Mouse (Mus musculus): Measurements from ENCODE around the gene Tprgl. TPM values are rescaled to one million over a fixed set of nuclear protein-coding genes. Genes with fewer than 3 reads are reported as not detected.

The Tprgl gene
- polyA plus RNA-seq, 1 experiment from 2014 or later: 126 TPM

DNA sequence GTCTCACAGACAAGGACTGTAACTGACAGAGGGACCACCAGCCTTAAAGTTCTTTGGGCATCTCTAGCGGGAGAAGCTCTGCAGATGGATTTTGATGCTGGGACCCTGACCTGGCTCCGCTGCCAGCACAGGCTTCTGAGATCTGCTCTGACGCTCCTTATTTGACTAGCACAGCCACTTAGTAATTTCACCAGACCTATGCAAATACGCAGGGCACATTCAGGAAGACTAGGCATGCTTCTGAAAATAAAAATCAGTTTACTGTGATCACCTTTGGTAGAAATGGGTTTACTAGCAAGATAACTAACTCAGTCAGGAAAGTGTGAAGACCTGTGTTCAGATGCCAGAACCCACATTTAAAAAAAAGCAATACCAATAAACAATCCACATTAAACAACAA is 28.6 kb downstream of the Tprgl start:
- no peak for ATAC-seq (ENCODE audit: insufficient read depth, low FRiP score)
- Histone ChIP-seq H3K36me3 (ENCODE audit: control insufficient read depth, insufficient read depth, low read length) (no peaks in the 10 kb centered on the region), H3K27me3 (ENCODE audit: control insufficient read depth, insufficient read depth, low read length) (no peaks in the 10 kb centered on the region), H3K27ac (ENCODE audit: low read length) (no peak overlapping the region), H3K4me2 (ENCODE audit: low read depth, low read length) (no peak overlapping the region), H3K9ac (ENCODE audit: low read length) (no peak overlapping the region), H3K4me3 (replicated peaks; ENCODE audit: low read length) (no peak overlapping the region), H3K4me1 (ENCODE audit: control insufficient read depth, insufficient read depth, low read length) (no peaks in the 10 kb centered on the region), H3K9me3 (replicated peaks; ENCODE audit: control insufficient read depth, low read length) (no peaks in the 10 kb centered on the region)
- WGBS: 69% methylated on average over 4 of the region's 4 CpGs

DNA sequence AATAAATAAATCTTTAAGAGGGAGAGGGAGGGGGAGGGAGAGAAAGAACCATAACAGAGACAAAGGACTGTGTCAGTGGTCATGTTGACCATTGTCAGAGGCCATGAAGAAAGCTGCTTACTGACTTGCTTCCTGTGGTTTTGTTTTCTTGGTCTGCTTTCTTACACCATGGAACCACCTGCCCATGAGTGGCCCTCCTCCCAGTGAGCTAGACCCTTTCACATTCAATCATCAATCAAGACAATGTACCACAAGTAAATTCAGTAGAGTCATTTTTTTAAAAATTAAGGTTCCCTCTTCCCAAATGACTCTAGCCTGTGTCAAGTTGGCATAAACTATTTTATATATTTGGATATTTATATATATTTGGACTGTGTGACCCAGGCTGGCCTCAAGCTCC is 30.5 kb downstream of the Tprgl start:
- H3K27ac ChIP-seq (ENCODE audit: low read length): no peak overlapping the region
- H3K4me1 ChIP-seq (ENCODE audit: control insufficient read depth, insufficient read depth, low read length): no peaks in the 10 kb centered on the region
- no peak overlapping the region for H3K9ac ChIP-seq (ENCODE audit: low read length)
- no peak overlapping the region for H3K4me3 ChIP-seq (replicated peaks; ENCODE audit: low read length)
- no peaks in the 10 kb centered on the region for H3K27me3 ChIP-seq (ENCODE audit: control insufficient read depth, insufficient read depth, low read length)
- no peak for ATAC-seq (ENCODE audit: insufficient read depth, low FRiP score)
- H3K9me3 ChIP-seq (replicated peaks; ENCODE audit: control insufficient read depth, low read length): no peaks in the 10 kb centered on the region
- no peaks in the 10 kb centered on the region for H3K36me3 ChIP-seq (ENCODE audit: control insufficient read depth, insufficient read depth, low read length)
- no peak overlapping the region for H3K4me2 ChIP-seq (ENCODE audit: low read depth, low read length)

DNA sequence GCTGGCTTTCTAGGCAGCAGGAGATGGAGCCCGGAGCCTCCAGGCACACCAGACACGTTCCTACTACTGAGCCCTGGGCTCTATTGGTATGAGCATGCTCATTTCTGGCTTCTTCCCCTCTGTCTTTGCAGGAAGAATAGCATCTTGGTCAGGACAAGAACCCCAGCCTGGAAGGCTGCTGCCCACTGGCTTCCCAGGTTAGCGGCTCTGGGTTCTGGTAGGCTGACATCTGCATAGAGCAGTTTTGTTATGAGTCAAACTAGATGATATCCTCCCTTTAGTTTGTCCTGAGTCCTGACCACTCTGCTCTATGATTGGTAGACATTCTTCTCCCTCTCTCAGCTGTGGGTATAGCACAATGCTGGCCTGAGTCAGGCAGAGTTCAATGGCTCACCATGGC is 33.2 kb downstream of the Tprgl start:
- Histone ChIP-seq H3K4me3 (replicated peaks; ENCODE audit: low read length) (no peak overlapping the region), H3K9ac (ENCODE audit: low read length) (no peak overlapping the region), H3K9me3 (replicated peaks; ENCODE audit: control insufficient read depth, low read length) (no peaks in the 10 kb centered on the region), H3K4me2 (ENCODE audit: low read depth, low read length) (no peak overlapping the region), H3K27me3 (ENCODE audit: control insufficient read depth, insufficient read depth, low read length) (no peaks in the 10 kb centered on the region), H3K4me1 (ENCODE audit: control insufficient read depth, insufficient read depth, low read length) (0 out of 2 replicates have a peak, but pooled peaks cover 4% of the 10 kb centered on the region), H3K27ac (ENCODE audit: low read length) (no peak overlapping the region), H3K36me3 (ENCODE audit: control insufficient read depth, insufficient read depth, low read length) (no peaks in the 10 kb centered on the region)
- 69% methylated on average over 3 of the region's 3 CpGs for WGBS
- no peak for ATAC-seq (ENCODE audit: insufficient read depth, low FRiP score)

DNA sequence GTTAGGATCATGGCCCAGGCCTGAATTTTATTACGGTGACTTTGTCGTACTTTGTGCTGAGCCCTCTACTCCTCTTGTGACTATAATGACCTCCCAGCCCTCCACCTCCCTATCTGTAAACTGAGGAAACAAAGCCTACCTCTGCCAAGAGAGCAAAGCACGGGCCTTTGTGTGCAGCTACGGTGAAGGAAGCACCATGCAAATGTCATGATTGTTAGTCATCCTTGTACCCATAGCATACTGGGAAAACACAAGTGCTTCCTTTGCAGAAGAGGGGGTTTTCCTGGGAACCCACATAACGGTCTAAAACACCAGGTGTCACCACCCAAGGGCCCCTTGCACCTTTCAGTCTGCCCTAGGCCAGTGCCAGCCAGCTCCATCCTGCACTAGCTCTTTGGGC is 35.3 kb downstream of the Tprgl start:
- Histone ChIP-seq H3K9me3 (replicated peaks; ENCODE audit: control insufficient read depth, low read length) (no peaks in the 10 kb centered on the region), H3K36me3 (ENCODE audit: control insufficient read depth, insufficient read depth, low read length) (no peaks in the 10 kb centered on the region), H3K4me2 (ENCODE audit: low read depth, low read length) (no peak overlapping the region), H3K9ac (ENCODE audit: low read length) (no peak overlapping the region), H3K4me1 (ENCODE audit: control insufficient read depth, insufficient read depth, low read length) (0 out of 2 replicates have a peak, but pooled peaks cover 4% of the 10 kb centered on the region), H3K4me3 (replicated peaks; ENCODE audit: low read length) (no peak overlapping the region), H3K27ac (ENCODE audit: low read length) (no peak overlapping the region), H3K27me3 (ENCODE audit: control insufficient read depth, insufficient read depth, low read length) (no peaks in the 10 kb centered on the region)
- ATAC-seq (ENCODE audit: insufficient read depth, low FRiP score): no peak
- 69% methylated on average over 5 of the region's 5 CpGs for WGBS

DNA sequence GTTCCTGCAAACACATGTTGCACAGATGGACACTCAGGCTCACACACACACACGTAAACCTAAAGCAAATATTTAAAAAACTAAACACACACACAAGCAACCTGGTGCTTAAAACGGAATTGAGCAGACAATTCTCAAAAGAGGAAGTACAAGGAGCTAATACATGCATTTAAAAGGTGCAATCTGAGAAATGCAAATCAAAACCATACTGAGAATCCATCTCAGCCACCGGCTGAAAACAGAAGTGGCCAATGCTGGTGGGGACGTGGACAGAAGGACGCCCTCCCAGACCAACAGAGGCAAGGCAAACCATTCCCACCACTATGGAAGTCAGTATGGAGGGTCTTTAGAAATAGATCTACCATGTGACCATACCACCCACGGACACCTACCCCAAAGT is 36.9 kb downstream of the Tprgl start:
- 54% methylated on average over 6 of the region's 6 CpGs for WGBS
- Histone ChIP-seq H3K27me3 (ENCODE audit: control insufficient read depth, insufficient read depth, low read length) (no peaks in the 10 kb centered on the region), H3K36me3 (ENCODE audit: control insufficient read depth, insufficient read depth, low read length) (no peaks in the 10 kb centered on the region), H3K4me3 (replicated peaks; ENCODE audit: low read length) (no peak overlapping the region), H3K9me3 (replicated peaks; ENCODE audit: control insufficient read depth, low read length) (no peaks in the 10 kb centered on the region), H3K9ac (ENCODE audit: low read length) (no peak overlapping the region), H3K27ac (ENCODE audit: low read length) (no peak overlapping the region), H3K4me1 (ENCODE audit: control insufficient read depth, insufficient read depth, low read length) (peaks cover 4% of the 10 kb centered on the region; the same call in 1 of the 2 replicates), H3K4me2 (ENCODE audit: low read depth, low read length) (no peak overlapping the region)
- ATAC-seq (ENCODE audit: insufficient read depth, low FRiP score): no peak

DNA sequence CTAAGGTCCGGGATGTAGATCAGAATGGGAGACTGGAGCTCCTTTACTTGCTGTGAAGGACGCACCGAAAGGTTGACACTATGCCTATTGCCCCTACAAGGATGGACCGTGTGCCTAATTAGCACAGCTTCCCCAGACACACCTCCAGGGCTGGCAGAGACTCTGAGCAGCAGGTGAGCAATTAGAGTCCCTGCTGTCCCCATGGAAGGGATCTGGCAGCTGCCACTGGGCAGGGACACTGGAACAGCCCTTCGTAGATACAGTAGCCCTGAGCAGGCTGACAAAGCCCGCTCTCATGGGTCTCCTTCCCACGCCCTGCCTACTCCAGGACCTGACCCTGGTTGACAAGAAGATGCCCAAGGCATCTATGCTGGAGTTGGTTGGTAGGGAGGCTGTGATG is 38.1 kb downstream of the Tprgl start:
- Histone ChIP-seq H3K4me1 (ENCODE audit: control insufficient read depth, insufficient read depth, low read length) (peaks cover 9% of the 10 kb centered on the region; the same call in 1 of the 2 replicates), H3K9ac (ENCODE audit: low read length) (no peak overlapping the region)
- WGBS: 78% methylated on average over 7 of the region's 7 CpGs

DNA sequence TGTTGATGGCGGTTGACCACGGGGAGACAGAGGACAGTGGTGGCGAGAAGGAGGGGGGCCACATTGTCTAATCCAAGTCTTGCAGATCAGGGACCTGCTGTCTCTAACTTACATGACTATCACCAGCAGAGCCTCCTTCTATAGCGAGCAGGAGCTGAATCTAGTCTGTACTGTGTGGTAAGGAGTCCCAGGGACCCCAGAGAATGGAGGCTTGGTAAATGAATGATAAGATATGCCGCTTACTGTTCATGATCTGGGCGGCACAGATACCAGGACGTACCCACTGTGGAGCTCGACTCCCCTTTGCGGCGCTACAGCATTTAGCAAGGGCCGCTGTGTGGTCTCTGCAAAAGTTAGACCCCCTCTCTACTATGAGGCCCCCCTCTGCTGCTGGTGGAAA is 38.7 kb downstream of the Tprgl start:
- Histone ChIP-seq H3K9ac (ENCODE audit: low read length) (no peak overlapping the region), H3K36me3 (ENCODE audit: control insufficient read depth, insufficient read depth, low read length) (no peaks in the 10 kb centered on the region), H3K4me3 (replicated peaks; ENCODE audit: low read length) (no peak overlapping the region), H3K27me3 (ENCODE audit: control insufficient read depth, insufficient read depth, low read length) (no peaks in the 10 kb centered on the region), H3K9me3 (replicated peaks; ENCODE audit: control insufficient read depth, low read length) (no peaks in the 10 kb centered on the region), H3K27ac (ENCODE audit: low read length) (no peak overlapping the region), H3K4me2 (ENCODE audit: low read depth, low read length) (no peak overlapping the region), H3K4me1 (ENCODE audit: control insufficient read depth, insufficient read depth, low read length) (peaks cover 9% of the 10 kb centered on the region; the same call in 1 of the 2 replicates)
- WGBS: 75% methylated on average over 11 of the region's 11 CpGs
- no peak; the same call in 1 of the 2 replicates for ATAC-seq (ENCODE audit: insufficient read depth, low FRiP score)

More for the DNA sequence above, 38.1 kb downstream of the Tprgl start:
- H3K36me3 ChIP-seq (ENCODE audit: control insufficient read depth, insufficient read depth, low read length): no peaks in the 10 kb centered on the region
- H3K27ac ChIP-seq (ENCODE audit: low read length): no peak overlapping the region
- H3K9me3 ChIP-seq (replicated peaks; ENCODE audit: control insufficient read depth, low read length): no peaks in the 10 kb centered on the region
- ATAC-seq (ENCODE audit: insufficient read depth, low FRiP score): no peak
- no peaks in the 10 kb centered on the region for H3K27me3 ChIP-seq (ENCODE audit: control insufficient read depth, insufficient read depth, low read length)
- no peak overlapping the region for H3K4me2 ChIP-seq (ENCODE audit: low read depth, low read length)
- no peak overlapping the region for H3K4me3 ChIP-seq (replicated peaks; ENCODE audit: low read length)

DNA sequence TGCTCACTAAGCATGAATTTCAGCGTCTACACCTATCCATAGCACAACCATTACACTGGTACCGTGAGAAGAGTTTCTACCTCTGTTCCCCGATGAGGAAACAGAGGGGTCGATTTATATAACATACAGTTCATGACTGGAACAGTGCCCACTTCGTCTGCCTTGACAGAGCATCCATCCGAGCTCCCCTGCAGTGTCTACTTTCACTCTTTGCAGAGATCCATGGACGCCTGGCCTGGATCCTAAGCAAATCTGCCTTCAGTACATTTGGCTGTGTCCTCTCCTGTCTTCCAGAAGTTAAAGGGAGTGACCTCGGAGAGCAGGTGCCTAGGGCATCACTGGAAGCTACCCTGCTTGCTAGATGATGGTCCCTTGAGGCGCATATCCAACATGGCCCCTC is 41.3 kb downstream of the Tprgl start:
- Histone ChIP-seq H3K9ac (ENCODE audit: low read length) (no peak overlapping the region), H3K9me3 (replicated peaks; ENCODE audit: control insufficient read depth, low read length) (no peaks in the 10 kb centered on the region), H3K4me2 (ENCODE audit: low read depth, low read length) (no peak overlapping the region), H3K36me3 (ENCODE audit: control insufficient read depth, insufficient read depth, low read length) (no peaks in the 10 kb centered on the region), H3K27ac (ENCODE audit: low read length) (no peak overlapping the region; the same call in 1 of the 2 replicates), H3K27me3 (ENCODE audit: control insufficient read depth, insufficient read depth, low read length) (no peaks in the 10 kb centered on the region), H3K4me1 (ENCODE audit: control insufficient read depth, insufficient read depth, low read length) (peaks cover 9% of the 10 kb centered on the region; the same call in 1 of the 2 replicates), H3K4me3 (replicated peaks; ENCODE audit: low read length) (no peak overlapping the region)
- ATAC-seq (ENCODE audit: insufficient read depth, low FRiP score): no peak
- WGBS: 73% methylated on average over 9 of the region's 9 CpGs

DNA sequence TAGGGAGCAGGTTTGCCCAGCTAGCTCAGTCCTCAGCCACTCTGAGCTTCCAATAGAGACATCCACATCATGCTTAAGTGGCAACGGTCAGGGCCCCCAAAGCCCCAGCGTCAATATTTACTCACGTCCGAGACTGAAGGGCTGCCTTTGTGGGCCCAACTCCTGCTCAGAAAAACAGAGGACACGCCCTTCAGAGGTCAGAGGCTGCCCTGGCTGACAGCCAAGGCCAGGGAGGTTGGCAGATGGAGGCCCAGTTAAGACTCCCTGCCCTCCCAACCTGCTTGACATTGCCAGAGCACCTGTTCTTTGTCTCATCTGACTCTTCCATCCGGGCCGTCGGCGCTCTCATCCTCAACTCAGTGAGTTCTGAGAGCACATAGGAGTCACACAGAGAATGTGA is 41.7 kb downstream of the Tprgl start:
- Histone ChIP-seq H3K4me2 (ENCODE audit: low read depth, low read length) (no peak overlapping the region), H3K4me1 (ENCODE audit: control insufficient read depth, insufficient read depth, low read length) (peaks cover 8% of the 10 kb centered on the region; the same call in 1 of the 2 replicates), H3K4me3 (replicated peaks; ENCODE audit: low read length) (no peak overlapping the region), H3K27me3 (ENCODE audit: control insufficient read depth, insufficient read depth, low read length) (no peaks in the 10 kb centered on the region), H3K9ac (ENCODE audit: low read length) (no peak overlapping the region), H3K27ac (ENCODE audit: low read length) (peak overlapping the region; percentile 14; the same call in 1 of the 2 replicates), H3K9me3 (replicated peaks; ENCODE audit: control insufficient read depth, low read length) (no peaks in the 10 kb centered on the region), H3K36me3 (ENCODE audit: control insufficient read depth, insufficient read depth, low read length) (no peaks in the 10 kb centered on the region)
- peak; percentile 75; the same call in 1 of the 2 replicates for ATAC-seq (ENCODE audit: insufficient read depth, low FRiP score)
- WGBS: 43% methylated on average over 9 of the region's 9 CpGs

DNA sequence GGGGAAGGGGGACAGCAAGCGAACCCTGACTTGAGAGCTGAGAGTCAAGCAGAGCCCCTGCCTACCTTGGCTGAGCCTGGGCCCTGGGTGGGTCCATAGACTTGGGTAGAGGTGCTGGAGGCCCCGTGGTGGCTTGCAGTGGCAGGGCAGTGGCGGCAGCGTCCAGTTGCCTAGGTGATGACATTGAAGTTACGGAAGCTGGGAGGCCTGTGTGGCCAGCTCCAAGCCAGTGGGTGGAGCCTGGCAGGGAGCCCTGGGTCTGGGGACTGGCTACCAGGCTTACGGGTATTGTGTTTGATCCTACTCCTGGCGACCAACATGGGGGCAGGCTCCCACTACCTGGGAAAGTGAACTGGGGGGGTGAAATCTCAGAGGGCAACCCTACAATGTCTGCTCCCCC is 44.0 kb downstream of the Tprgl start:
- ATAC-seq (ENCODE audit: insufficient read depth, low FRiP score): no peak

More for the DNA sequence above, 44.0 kb downstream of the Tprgl start:
- H3K4me2 ChIP-seq (ENCODE audit: low read depth, low read length): no peak overlapping the region
- no peaks in the 10 kb centered on the region for H3K9me3 ChIP-seq (replicated peaks; ENCODE audit: control insufficient read depth, low read length)
- H3K36me3 ChIP-seq (ENCODE audit: control insufficient read depth, insufficient read depth, low read length): no peaks in the 10 kb centered on the region
- peaks cover 4% of the 10 kb centered on the region; the same call in 1 of the 2 replicates for H3K4me1 ChIP-seq (ENCODE audit: control insufficient read depth, insufficient read depth, low read length)
- H3K9ac ChIP-seq (ENCODE audit: low read length): no peak overlapping the region
- H3K4me3 ChIP-seq (replicated peaks; ENCODE audit: low read length): no peak overlapping the region
- H3K27ac ChIP-seq (ENCODE audit: low read length): no peak overlapping the region
- H3K27me3 ChIP-seq (ENCODE audit: control insufficient read depth, insufficient read depth, low read length): no peaks in the 10 kb centered on the region
- 63% methylated on average over 7 of the region's 7 CpGs for WGBS
